Mouse (Mus musculus) bone marrow macrophage, adult 2 months (primary cell): Measurements from ENCODE around the gene Mob1a. TPM values are rescaled to one million over a fixed set of nuclear protein-coding genes. Genes with fewer than 3 reads are reported as not detected.
"Not testable (repeated sequence)": the region's sequence is repeated elsewhere in the genome, so short reads cannot be mapped to it uniquely, and the experiment has no call there.

Source experiments
- H3K27ac ChIP-seq: 2 replicates; pipeline ENCODE4 v1.5.1; 2012; ENCODE audit warnings: low read depth, low read length; ENCODE audit not compliant: insufficient read depth
- H3K4me1 ChIP-seq: 2 replicates; pipeline ENCODE4 v1.6.1; 2012; ENCODE audit warnings: low read length; ENCODE audit not compliant: control insufficient read depth, insufficient read depth
- H3K4me3 ChIP-seq: 2 replicates; pipeline ENCODE4 v1.5.1; 2012; ENCODE audit warnings: mild to moderate bottlenecking, low read length, moderate library complexity; ENCODE audit not compliant: insufficient read depth
- CTCF ChIP-seq: IDR thresholded peaks from 2 replicates; pipeline ENCODE4 v1.5.1; 2012; ENCODE audit warnings: low read depth, mild to moderate bottlenecking, low read length, moderate library complexity
- POLR2A ChIP-seq: IDR thresholded peaks from 2 replicates; pipeline ENCODE4 v1.6.1; 2012; ENCODE audit warnings: mild to moderate bottlenecking, low read depth, low read length, borderline replicate concordance
- polyA plus RNA-seq: library from polyadenylated mRNA; stranded (reverse); fragments of >200 nt; gene quantifications from 2 replicates; pipeline ENCODE4 v1.2.4, GENCODE M21; 2012; ENCODE audit not compliant: missing spikeins, insufficient read depth, insufficient read length

The Mob1a gene
- polyA plus RNA-seq, 1 experiment: 182 TPM

GRCm38 (mm10) chr6:83327591-83328190, 1.9 kb downstream of the Mob1a start:
- no peak for TF ChIP-seq POLR2A
- TF ChIP-seq CTCF: 0 out of 2 replicates have a peak, but pooled peaks have one; percentile 13
- no peak overlapping the region for H3K4me3 ChIP-seq
- H3K4me1 ChIP-seq: peaks cover 15% of the 10 kb centered on the region
- H3K27ac ChIP-seq: no peak overlapping the region

- no peak for TF ChIP-seq CTCF
- no peak for TF ChIP-seq POLR2A
- Histone ChIP-seq H3K4me3 (no peak overlapping the region), H3K27ac (no peak overlapping the region), H3K4me1 (no peaks in the 10 kb centered on the region)
Observed at GRCm38 (mm10) chr6:83341387-83341786, 15.6 kb downstream of the Mob1a start.

GRCm38 (mm10) chr6:83342957-83343356, 17.1 kb downstream of the Mob1a start:
- no peak for TF ChIP-seq CTCF
- no peak for TF ChIP-seq POLR2A
- no peak overlapping the region for H3K27ac ChIP-seq
- H3K4me3 ChIP-seq: no peak overlapping the region
- H3K4me1 ChIP-seq: peaks cover 3% of the 10 kb centered on the region; the same call in 1 of the 2 replicates

GRCm38 (mm10) chr6:83345285-83345684, 19.5 kb downstream of the Mob1a start:
- not testable (repeated sequence) for H3K27ac ChIP-seq, H3K4me1 ChIP-seq, H3K4me3 ChIP-seq

- Histone ChIP-seq H3K4me3 (no peak overlapping the region), H3K27ac (no peak overlapping the region)
- TF ChIP-seq CTCF: no peak
- TF ChIP-seq POLR2A: no peak
Observed at GRCm38 (mm10) chr6:83347916-83348315, 22.1 kb downstream of the Mob1a start.

GRCm38 (mm10) chr6:83348873-83349272, 23.1 kb downstream of the Mob1a start, which contains the start of gene Bola3:
Bola3 (plus strand) TSS chr6:83349147.
- H3K27ac ChIP-seq: no peak within 1 kb of the TSS
- peaks cover 6% of the 10 kb centered on the region for H3K4me1 ChIP-seq
- no peak for TF ChIP-seq CTCF
- TF ChIP-seq POLR2A: no peak
- peak within 1 kb of the TSS; percentile 76 for H3K4me3 ChIP-seq

More at GRCm38 (mm10) chr6:83347916-83348315, 22.1 kb downstream of the Mob1a start:
- H3K4me1 ChIP-seq: peaks cover 6% of the 10 kb centered on the region

GRCm38 (mm10) chr6:83349274-83349958, 23.6 kb downstream of the Mob1a start:
- peaks cover 6% of the 10 kb centered on the region for H3K4me1 ChIP-seq
- TF ChIP-seq CTCF: no peak
- TF ChIP-seq POLR2A: no peak; the same call in 1 of the 2 replicates
- peak overlapping the region; percentile 76 for H3K4me3 ChIP-seq
- no peak overlapping the region for H3K27ac ChIP-seq

GRCm38 (mm10) chr6:83350172-83350571, 24.4 kb downstream of the Mob1a start:
- TF ChIP-seq CTCF: no peak
- no peak for TF ChIP-seq POLR2A
- Histone ChIP-seq H3K4me1 (peaks cover 6% of the 10 kb centered on the region), H3K4me3 (peak overlapping the region; percentile 76), H3K27ac (no peak overlapping the region)

GRCm38 (mm10) chr6:83350851-83351405, 25.1 kb downstream of the Mob1a start:
- no peak for TF ChIP-seq CTCF
- TF ChIP-seq POLR2A: no peak
- H3K4me1 ChIP-seq: peaks cover 6% of the 10 kb centered on the region
- H3K4me3 ChIP-seq: no peak overlapping the region
- H3K27ac ChIP-seq: no peak overlapping the region

GRCm38 (mm10) chr6:83351490-83352160, 25.8 kb downstream of the Mob1a start:
- no peak for TF ChIP-seq POLR2A
- no peak overlapping the region for H3K27ac ChIP-seq
- H3K4me1 ChIP-seq: peaks cover 6% of the 10 kb centered on the region
- no peak overlapping the region for H3K4me3 ChIP-seq
